Mouse (Mus musculus) sigmoid colon, adult 10 weeks (tissue): ENCODE data around the gene Ola1. TPM values are rescaled to one million over a fixed set of nuclear protein-coding genes. Genes with fewer than 3 reads are reported as not detected.

Experiments
- polyA plus RNA-seq: library from polyadenylated mRNA; stranded (reverse); fragments of 350-450 nt; fragmentation: Illumina TruSeq; extraction: RNeasy Lipid Tissue Mini Kit (QIAGEN cat#74804); gene quantifications from one replicate; pipeline ENCODE4 v1.2.3, GENCODE M21; 2014; ENCODE audit warnings: low read depth, low replicate concordance

Gene Ola1
- 236 TPM for polyA plus RNA-seq

GRCm38 (mm10) chr2:73218913-73219312 is at the start of gene Ola1:
Ola1 (minus strand) TSS chr2:73218924.

Other genes with a start within 250 kb of the Ola1 start
- gene Sp3, start 238.5 kb downstream of the Ola1 start, polyA plus RNA-seq = 351 TPM
- not detected for gene Gm11084, start 232.2 kb downstream of the Ola1 start, polyA plus RNA-seq
- not detected for gene Sp9, start 53.0 kb upstream of the Ola1 start, polyA plus RNA-seq
- gene Scrn3, start 93.7 kb upstream of the Ola1 start, polyA plus RNA-seq = 34.4 TPM
- 86.1 TPM for gene Cir1, start 93.8 kb upstream of the Ola1 start, polyA plus RNA-seq
- 4.9 TPM for gene Gpr155, start 167.6 kb upstream of the Ola1 start, polyA plus RNA-seq